Mouse (Mus musculus): ENCODE measurements around the gene Aqp3.

- TF ChIP-seq CTCF (IDR thresholded peaks at IDR 0.05; ENCODE audit: low read depth, low read length) (no peak), EP300 (IDR thresholded peaks at IDR 0.05; ENCODE audit: insufficient read depth, low read depth, low read length) (no peak), POLR2A (IDR thresholded peaks at IDR 0.05; ENCODE audit: insufficient read depth, low read length) (no peak)
Observed at GRCm38 (mm10) chr4:41096169-41096568, 1.8 kb downstream of the Aqp3 start.

Data from ES-Bruce4 (cell line).